Mouse (Mus musculus) cerebellum, adult 9-10 months (tissue): ENCODE data around the gene Ext2.

Source experiments
- DNase-seq: peaks from one replicate; pipeline ENCODE4 v3.0.0; 2022

Ext2 gene

DNA sequence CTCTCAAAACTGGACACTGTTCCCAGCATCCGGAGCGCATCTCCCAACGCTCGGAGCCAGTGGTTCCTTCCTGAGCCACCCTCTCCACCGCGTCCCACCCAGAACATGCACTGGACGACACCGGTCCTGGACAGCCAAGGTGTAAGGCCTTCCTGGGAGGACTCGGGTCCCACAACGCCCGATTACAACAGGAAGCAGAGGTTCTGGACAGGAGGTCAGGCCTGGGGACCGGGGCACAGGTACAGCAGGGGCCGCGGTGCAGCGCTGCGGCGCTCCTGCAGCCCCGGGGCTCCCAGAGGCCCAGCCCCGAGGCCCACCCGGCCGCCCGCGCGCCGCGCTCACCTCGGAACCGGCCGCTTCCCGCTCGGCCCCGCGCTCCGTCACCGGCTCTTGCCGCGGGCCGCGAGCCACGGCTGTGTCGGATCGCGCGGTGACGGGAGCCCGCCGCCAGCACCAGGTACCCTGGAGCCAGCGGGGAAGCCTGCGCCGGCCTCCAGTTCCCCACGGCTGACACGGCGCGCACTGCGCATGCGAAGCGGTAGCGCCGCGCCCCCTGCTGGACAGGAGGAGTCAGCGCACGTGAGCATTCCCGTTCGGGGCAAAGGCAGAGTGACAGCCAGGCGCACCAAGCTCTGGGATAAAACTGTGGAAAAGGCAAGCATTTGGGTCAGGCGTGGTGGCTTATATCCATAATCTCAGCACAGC lies at the start of gene Ext2:
TSS of gene Ext2 (minus strand) at position 524 of the 705 bp plus-strand sequence.
- DNase-seq, result peak; percentile 91

DNA sequence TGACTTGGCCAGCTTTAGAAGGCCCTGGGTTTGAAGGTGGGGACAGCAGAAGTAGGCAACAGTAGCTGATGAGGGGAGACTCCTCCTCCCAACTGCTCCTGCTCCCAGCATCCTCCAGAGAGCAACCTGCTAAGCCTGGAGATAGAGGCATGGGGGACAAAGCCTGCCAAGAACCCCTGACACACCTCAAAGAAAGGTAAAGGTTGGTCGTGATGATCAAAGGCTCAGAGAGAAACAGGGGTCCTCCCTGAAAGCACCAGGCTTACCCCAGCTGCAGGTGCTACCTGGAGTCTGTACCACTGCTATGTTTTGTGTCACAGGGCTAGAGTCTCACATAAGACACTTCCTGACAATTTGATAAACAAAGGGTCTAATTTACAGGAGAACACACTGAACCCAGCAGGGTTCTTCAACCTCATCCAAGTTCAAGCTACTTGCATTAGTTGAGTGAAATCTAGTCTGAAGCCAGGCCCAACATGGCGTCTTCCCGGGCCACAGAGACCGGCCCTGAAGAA lies 49.1 kb upstream of the Ext2 start:
- DNase-seq, result no peak

GRCm38 (mm10) chr2:93870842-93871241 lies 48.5 kb upstream of the Ext2 start:
- DNase-seq, result peak; percentile 77

DNA sequence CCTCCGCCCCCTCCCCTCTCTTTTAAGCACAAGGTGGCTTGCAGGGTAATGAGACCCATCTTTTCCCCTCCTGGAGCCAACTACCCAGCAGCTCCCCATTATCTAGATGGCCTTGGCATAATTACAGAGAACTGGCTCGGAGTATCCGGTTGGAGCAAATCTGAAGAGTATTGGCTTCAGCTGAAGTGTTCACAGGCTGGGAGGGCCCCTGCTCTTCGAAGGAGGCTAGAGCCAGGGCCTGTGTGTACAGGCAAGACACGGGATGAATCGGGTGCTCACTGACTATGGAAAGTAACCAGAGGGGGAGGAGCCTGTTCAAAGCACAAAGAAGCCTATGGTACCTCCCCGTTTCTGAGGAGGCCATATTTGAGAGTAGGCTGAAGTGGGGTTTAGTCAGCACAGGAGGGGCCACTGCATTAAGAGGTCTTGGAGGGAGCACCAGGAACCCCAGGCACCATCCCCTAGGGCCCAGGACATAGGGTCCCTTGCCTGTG lies 46.8 kb upstream of the Ext2 start, which contains the start of gene Accsl:
TSS of gene Accsl (minus strand) at position 51 of the 494 bp plus-strand sequence.
- DNase-seq, result no peak

- no peak for DNase-seq
Observed at GRCm38 (mm10) chr2:93868566-93868965, 46.2 kb upstream of the Ext2 start.

- DNase-seq, result no peak
Observed at GRCm38 (mm10) chr2:93863229-93863628, 40.9 kb upstream of the Ext2 start.

DNA sequence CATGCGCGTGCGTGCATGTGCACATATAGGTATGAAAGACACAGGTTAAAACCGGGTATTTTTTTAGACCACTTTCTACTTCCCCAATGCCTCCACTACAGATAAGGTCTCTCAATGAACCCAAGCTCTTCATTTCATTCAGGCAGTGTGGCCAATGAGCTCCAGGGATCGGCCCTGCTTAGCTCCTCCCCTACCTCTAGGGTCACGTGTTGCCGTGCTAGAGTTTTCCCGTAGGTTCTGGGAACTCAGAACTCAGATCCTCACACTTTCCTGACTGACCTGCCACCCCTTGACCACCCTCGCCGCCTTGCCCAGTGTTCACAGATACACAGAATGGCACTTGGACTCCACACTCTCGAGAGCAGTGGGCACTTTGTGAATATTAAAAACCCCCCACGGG lies 36.5 kb upstream of the Ext2 start:
- no peak for DNase-seq

DNA sequence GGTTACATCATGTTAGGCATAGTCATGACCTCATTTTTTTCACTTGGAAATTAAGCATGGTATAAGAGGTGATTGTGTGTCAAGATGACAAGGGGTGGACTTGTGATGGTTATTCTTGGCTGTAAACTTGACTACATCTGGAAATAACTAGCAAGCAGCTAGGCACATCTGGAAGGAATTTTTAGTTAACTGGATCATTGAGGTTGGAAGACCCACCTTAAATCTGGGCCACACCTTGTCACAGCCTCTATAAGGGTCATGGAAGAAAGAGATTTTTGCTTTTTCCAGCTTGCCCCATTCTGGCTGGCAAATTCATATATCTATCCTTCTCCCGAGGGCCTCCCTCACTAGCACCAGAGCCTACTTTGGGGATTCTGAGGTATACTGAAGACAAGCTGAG lies 28.9 kb upstream of the Ext2 start:
- no peak for DNase-seq

DNA sequence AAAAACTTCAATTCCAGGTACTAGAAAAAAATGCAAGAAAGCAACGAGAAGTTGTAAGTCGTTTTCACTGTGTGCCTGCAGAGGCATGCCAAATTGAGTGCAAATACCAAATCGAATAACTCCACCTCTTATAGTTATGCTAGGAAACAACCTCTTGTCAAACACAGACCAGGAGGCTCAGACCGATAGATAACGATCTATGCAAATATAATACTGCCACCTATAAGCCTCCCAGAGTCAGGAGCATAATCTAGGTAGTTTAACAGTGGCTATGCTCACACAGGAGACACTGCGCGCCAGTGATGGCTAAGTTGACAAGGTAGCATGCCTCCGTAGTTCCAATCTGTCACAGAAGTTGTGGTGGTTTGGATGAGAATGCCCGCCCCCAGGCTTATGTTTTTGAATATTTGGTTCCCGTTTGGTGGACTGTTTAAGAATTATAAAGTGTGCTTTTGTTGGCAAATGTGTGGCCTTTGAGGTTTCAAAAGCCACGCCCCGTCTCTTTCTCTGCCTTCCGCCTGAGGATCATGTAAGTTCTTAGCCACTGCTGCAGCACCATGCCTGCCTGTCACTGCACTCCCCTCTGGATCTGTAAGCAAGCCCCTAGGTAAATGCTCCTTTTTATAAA lies 28.1 kb upstream of the Ext2 start:
- no peak for DNase-seq

DNA sequence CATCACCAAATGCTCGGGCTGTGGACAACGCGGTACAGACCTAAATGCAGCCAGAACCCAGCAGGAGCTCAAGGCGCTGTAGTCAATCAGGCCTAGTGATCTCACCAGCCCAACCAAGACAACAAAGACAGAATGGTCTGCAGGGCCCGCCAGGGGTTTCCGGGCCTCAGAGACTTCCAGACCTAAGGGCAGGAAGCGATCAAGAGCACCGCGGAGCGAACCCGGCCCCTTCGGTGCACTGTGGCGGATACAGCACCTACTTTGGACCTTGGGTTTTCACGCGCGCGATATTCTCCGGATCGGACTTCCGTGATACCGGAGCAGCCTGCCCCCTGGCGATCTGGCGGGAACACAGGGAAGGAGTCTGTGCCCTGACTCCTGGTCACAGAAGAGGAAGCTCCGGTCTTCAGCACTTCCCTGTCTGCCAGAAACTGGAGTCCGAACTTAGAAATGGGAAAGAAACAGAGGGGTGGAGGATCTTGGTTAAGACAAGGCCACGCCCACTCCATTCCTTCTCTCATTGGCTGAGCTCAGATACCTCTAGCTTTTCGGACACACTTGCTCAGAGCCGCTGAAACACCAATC lies 27.2 kb upstream of the Ext2 start, which contains the start of gene Accs:
TSS of gene Accs (minus strand) at position 439 of the 585 bp plus-strand sequence.
- DNase-seq, result peak; percentile 72

GRCm38 (mm10) chr2:93841349-93841748 lies 19.0 kb upstream of the Ext2 start:
- DNase-seq, result no peak

- DNase-seq, result no peak
Observed at GRCm38 (mm10) chr2:93840109-93840508, 17.7 kb upstream of the Ext2 start.

DNA sequence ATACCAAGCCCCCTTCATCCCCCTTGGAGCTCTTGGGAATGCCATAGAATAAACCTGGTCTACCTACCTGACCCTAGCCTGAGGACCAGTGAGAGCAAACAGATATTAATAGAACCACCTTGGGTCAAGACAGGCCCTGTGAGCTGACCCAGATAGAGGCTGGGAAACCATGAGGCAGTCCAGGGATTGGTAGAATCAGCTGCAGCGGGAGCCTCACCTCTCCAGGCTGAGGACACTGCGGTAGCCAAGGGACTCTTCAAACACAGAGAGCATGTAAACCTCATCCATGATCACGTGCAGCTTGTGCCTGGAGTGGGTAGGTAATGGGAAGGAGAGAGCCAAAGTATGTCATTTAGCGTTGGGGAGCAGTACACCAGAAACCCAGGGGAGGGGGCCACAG lies 16.6 kb upstream of the Ext2 start:
- no peak for DNase-seq

GRCm38 (mm10) chr2:93836232-93836785 lies 13.9 kb upstream of the Ext2 start:
- no peak for DNase-seq

- DNase-seq, result no peak
Observed at GRCm38 (mm10) chr2:93835596-93835995, 13.2 kb upstream of the Ext2 start.

- peak; percentile 89 for DNase-seq
Observed at GRCm38 (mm10) chr2:93823519-93823918, 1.2 kb upstream of the Ext2 start.

- DNase-seq, result no peak
Observed at GRCm38 (mm10) chr2:93817791-93818190, 4.6 kb downstream of the Ext2 start.

GRCm38 (mm10) chr2:93813343-93813742 lies 9.0 kb downstream of the Ext2 start:
- peak; percentile 11 for DNase-seq

DNA sequence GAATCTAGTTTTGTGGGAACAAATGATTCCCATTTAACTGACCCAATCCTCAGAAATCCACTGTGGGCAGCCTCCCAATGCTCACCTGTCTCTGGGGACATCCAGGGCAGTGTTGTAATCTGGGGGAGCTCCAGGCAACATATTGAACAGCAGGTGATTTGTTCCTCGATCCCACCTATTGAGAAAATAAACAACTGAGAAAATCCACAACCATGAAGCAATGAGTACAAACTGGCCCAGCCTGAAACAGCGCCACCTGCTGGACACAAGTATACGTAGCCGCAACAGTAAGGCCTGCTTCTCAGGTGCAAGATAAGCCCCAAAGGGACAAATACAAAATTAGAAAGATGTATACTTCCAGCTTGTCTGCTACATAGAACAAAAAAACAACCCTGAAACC lies 10.6 kb downstream of the Ext2 start:
- peak; percentile 73 for DNase-seq

DNA sequence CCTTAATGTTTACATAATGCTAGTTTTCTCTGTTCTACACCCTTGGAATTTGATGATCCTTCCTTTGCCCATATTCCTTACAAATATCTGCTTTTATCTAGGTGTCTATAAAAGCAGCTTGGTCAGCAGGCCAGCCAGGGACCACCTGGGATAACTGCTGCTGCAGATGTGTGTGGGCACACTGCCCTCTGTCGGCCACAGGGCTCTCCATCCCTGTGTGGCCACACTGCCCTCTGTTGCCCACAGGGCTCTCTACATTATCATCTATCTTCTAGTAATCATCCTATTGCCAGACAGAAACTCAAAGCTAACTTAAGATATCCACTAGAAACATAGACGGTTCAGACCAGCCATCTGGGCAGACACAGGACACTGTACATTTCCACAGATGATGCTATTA lies 12.4 kb downstream of the Ext2 start:
- DNase-seq, result peak; percentile 72

- no peak for DNase-seq
Observed at GRCm38 (mm10) chr2:93808071-93808470, 14.3 kb downstream of the Ext2 start.

DNA sequence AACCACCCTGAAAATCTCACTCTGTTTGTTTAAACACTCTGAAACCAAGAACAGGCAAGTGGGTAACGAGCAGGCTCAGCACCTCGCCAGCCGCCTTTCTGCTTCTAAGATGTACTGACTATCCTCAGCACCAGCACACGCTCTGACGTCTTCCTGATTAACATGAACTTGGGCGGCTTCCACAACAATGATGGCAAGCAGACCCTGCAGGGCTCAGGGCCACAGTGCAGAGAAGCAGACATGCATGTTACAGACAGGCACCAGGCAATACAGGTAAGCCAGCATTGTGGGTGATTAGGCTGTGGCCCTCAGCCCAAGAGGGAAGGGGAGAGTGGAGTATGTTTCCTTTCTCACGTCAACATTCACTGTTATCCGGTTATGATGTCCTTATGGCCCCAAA lies 14.9 kb downstream of the Ext2 start:
- DNase-seq, result no peak

- no peak for DNase-seq
Observed at GRCm38 (mm10) chr2:93806487-93807201, 15.7 kb downstream of the Ext2 start.
